Mouse (Mus musculus) cerebellum, postnatal 36 days (tissue): ENCODE results near the gene Natd1.

Experiments used
- DNase-seq, 2 experiments: peaks; one replicate each; pipeline ENCODE4 v3.0.0; 2021 to 2022; ENCODE audit warnings: mixed read lengths in 2 of 2

Natd1 gene

GRCm38 (mm10) chr11:60931869-60932481 is 17.4 kb upstream of the Natd1 start, which contains the start of gene Map2k3:
Gene Map2k3 (plus strand): TSS chr11:60932033.
- peak; percentile 94 to 97 for DNase-seq

DNA sequence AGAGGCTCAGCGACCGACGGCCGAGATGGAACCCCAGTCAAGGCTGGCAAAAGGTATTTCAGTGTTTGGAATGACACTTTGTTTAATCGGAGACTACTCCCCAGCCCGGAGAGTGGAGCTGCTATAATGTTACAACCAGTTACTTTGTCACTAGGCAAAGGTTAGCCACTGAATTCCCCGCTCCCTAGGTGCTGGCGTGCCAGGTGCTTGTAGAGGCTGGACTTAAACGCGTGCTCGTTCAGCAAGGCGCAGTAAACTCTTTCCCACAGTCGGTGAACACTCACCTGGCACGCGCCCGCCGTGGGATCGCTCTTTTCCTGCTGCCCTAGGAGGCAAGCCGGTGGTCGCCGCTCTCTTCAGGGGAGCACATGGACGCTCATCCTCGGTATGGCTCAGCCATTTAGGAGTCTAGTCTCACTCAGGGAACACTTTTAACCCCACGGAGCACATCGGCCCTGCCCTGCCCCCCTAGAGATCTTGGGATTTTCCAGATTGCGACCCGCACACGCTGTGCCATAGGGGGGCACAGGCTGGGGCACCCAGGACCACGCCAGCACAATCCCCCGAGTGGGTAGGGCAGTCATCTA is 16.8 kb upstream of the Natd1 start:
- no peak for DNase-seq

GRCm38 (mm10) chr11:60930724-60931281 is 16.3 kb upstream of the Natd1 start:
- DNase-seq: no peak

- peak; percentile 89 to 97 for DNase-seq
These were observed 12.7 kb upstream of the Natd1 start for GRCm38 (mm10) chr11:60927264-60927663.

GRCm38 (mm10) chr11:60924981-60925380 is 10.4 kb upstream of the Natd1 start:
- DNase-seq: no peak

GRCm38 (mm10) chr11:60924498-60924897 is 9.9 kb upstream of the Natd1 start:
- no peak for DNase-seq

- DNase-seq: no peak
These were observed 8.4 kb upstream of the Natd1 start for GRCm38 (mm10) chr11:60922964-60923363.

GRCm38 (mm10) chr11:60922195-60922594 is 7.6 kb upstream of the Natd1 start:
- no peak for DNase-seq

DNA sequence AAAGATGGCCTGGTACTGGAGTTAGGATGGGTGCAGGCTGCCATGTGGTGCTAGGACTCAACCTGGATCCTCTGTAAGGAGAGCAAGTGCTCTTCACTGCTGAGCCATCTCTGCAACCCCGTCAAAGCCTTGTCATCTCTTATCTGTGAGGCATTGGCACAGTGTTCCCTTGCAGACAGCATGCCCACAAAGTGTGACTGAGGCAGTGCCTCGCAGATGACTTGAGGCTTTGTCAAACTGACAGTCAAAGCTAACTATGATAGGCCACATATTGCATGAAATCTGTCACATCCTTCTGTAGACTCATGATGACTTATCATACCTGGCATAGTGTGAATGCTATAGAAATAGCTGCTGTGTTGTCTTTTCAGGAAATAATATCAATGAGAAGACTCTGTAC is 5.5 kb upstream of the Natd1 start:
- DNase-seq: no peak

DNA sequence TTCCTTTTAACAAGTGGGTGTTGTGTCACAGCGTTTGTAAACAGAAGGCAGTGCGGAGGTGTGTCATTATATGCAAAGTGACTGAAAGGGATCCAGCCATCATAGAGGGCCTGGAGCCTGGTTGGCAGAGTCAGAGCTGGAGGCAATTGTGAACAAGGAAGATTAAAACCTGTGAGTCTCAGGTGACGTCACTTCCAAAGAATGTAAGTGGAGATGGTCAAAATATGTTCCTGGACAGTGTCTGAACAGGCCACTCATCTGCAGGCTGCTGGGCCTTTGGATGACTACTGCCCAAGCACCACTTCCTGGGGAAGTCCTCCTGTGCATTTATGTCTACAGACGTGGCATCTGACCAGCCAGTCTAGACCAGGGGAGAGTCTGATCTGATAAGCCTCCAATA is 651 bp upstream of the Natd1 start:
- DNase-seq: no peak

DNA sequence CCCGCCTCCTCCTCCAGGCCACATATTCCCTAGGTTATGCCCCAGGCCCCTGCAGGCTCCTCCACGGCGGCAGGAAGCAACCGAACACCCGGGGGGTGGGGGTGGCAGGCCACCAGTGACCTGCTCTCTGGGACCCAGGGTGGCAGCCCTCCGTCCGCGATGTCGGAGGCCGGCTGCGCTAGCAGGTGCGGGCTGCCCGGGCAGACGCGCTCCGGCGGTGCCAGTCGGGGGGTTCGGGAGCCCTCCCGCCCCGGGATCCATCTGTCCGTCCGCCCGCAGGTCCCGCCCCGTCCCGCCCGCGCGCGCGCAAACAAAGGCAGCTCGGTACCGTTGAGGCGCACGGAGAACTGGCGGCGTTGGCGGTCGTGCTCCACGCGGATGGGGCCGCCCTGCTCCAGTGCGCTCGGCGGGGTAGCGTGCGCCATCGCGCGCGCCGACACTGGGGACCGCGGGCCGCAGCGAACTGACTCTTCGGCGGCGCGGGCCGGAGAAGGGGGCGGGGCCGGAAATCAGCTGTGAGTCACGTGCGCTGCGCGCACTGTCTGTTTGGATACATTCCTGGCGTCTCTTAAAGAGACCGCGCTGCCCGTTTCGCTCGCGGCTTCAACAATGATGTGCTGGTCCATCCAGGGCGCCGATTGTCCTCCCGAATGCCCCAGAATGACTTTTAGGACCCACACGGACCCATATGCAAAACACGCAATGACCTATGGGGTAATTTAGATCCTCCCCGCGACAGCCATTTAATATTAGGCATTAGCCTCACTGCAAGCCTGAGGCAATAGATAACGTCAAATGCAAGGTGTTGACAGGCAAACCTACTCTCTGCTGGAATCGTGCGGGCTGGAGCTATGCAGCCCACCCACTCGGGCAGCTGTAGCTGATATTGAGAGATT is 1.0 kb downstream of the Natd1 start:
- peak; percentile 94 to 95 for DNase-seq

DNA sequence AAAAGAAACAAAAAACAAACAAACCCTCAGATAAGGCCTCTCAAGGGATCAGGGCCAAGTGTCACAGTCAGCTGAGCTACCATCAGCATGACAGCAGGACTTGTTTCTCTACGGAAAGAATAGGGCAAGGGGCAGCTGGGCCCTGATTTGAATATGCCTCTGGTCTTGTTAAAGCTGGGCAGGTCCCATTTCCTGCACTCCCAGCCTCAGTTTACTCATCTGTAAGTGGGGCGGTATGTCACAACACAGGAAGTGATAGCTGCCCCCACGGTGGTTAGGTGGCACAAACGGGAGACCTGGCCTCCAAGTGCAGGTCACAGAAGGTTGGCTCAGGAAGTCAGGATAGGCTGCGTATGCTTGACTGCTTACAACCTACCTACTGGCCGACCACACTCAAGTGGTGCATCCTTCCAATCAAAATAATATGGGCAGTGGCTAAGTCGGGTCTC is 2.0 kb downstream of the Natd1 start:
- DNase-seq: no peak

DNA sequence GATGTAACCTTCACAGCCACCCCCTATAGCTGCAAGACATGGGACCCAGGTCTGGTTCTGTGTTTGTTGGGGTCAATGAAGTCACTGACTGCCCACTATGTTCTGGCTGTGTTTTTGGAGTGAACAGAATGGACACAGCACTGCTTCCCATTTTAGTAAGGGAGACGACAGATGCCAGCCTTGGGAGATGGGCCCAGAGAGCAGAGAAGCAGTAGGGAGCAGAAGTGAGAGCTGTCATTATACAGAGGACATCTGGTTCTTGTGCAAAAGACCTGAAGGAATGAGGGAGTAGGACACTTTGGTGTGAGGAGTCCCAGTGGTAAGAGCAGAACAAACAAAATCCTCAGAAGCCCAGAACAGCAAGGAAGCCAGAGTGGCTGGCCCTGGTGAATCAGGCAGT is 4.9 kb downstream of the Natd1 start:
- no peak for DNase-seq

DNA sequence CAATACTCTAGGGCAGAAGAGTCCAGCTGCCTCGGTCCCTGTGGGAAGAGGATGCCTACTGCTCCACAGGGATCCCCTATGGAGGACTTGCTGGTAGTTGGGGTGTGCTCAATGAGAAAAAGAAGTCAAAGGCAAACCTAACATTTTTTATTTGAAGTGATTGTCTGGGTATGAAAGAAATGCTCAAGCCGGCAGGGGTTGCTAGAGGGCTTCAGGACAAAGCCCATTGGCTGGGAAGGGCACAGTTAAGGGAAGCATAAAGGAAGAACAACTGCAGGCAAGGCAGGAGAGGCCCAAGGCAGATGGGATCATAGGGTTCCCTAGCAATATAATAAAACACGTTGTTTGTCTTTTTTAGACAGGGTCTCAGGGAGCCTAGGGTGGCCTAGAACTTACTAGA is 6.5 kb downstream of the Natd1 start:
- DNase-seq: no peak

DNA sequence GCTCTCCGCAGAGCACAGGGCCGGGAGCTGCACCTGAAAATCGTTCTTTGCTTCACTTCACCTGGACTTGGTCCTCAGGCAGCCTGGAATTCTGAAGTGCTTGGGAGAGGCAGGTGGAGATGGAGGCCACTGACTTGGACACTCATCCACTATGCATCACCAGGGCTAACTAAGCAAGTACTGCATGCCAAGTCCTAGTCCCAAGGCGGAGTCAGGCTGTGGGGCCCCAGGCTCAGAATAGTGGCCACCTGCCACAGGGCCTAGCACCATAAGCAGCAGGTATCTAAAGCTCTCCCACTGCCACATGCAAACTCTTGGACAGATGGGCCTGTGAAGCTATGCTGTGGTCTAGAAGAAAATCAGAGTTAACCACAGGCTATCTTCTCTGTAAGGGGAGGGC is 8.1 kb downstream of the Natd1 start:
- no peak for DNase-seq

DNA sequence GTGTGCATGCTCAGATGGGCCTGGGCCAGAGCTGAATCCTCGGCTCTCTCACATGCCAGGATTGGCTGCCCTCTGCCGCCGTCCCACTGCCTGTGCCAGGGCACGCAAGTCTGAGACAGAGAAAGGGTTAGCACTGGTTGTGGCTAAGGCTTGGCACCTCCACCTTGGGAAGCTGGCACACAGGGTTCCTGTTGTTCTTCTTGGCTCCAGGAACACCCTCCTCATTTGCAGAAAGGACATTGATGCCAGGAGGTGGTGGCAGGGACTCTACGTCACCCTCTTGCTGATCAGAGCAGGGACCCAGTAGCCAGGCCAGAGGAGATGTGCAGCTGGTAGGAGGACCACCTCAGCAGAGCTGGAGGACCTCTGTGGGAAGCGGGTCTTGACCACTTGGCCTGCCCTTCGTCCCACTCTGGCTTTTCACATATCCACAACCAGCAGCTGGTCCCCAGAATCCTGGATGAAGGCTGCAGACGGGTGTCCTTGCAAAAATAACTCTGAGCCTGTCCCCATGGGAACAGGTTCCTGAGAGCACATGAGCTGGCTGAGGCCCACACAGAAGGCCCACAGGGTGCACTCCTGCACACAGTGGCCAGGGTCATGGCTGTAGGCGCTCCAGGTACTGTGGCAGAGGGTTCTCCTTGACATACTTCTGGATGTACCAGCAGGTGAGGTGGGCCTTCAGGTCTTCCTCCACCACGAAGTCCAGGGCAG is 9.0 kb downstream of the Natd1 start:
- DNase-seq: peak; percentile 46 to 48

DNA sequence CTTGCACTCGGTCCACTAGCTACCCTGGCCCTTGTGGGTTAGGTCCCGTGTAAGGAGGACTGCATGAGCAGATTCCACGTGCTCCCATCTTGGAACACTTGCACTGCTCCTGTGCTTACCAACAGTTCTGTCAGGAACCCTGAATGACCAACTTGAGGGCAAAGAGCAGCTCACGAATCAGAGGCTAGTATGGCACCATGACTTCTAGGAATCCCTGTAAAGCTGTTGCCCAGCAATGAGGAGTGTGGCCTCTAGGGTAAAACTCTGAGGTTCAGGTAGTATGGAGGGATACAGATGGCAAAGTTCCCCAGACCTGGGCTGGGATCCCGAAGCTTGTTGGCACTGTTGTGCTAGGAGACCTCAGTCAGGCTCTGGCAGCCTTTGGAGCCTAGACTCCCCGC is 10.9 kb downstream of the Natd1 start:
- DNase-seq: peak; percentile 45 to 47

DNA sequence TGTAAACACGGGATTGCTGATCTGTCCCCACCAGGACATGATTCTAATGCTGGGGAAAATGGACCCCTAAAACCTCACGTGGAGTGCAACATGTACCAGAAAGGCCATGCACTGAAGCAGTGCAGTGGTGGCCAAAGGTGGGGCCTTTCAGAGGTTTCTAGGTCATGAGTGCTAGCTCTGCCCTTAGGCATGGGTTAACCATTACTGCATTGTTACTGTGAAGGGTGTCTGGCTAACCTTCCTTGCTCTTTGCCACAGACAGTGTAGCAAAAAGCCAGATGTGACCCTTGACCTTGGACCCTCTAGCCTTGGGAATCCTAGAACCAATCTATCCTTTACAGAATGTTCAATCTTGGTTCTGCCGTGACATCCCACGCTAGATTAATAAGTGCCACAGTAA is 12.1 kb downstream of the Natd1 start:
- no peak for DNase-seq

- no peak for DNase-seq
These were observed 12.5 kb downstream of the Natd1 start for GRCm38 (mm10) chr11:60902001-60902400.

DNA sequence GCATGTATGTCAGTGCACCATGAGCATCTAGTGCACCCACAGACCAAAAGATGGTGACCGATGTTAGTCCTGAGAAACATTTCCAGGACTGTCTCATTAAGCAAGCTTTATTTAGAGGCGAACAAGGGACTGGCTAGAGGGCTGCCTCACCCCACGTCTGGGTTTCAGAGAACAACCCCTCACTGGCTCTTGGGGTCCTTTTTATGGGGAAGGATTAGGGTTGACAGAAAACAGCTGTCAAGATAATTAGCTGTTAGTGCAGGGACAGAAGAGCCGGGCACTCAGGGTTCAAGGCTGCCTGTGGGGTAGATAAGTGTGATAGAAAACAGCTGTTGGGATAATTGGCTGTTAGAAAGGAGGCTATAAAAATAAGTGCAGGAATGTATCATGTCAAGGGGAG is 18.6 kb downstream of the Natd1 start:
- DNase-seq: no peak

GRCm38 (mm10) chr11:60890744-60891143 is 23.8 kb downstream of the Natd1 start:
- DNase-seq: no peak

DNA sequence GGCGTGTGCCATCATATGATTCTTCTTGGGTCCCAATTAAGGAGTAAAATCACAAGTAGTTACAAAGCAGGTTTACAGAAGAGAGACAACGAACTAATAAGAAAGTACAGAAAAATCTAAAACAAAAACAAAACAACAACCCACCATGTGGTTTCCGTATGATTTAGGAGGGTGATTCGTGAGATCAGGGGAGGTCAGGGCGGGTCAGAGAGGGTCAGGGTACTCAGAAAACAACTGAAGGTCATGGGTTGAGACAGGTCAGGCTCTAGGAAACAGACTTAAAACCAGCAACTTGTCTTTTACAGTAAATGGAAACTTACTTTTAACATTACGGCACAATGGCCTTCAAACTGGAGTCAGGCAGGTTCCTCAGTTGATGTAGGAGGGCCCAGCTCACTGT is 24.3 kb downstream of the Natd1 start:
- no peak for DNase-seq

GRCm38 (mm10) chr11:60889861-60890260 is 24.7 kb downstream of the Natd1 start:
- DNase-seq: no peak
